Mouse (Mus musculus) hindbrain, embryonic 11.5 days (tissue): ENCODE results near the gene Gpr107. TPM values are rescaled to one million over a fixed set of nuclear protein-coding genes. Genes with fewer than 3 reads are reported as not detected.

Source experiments
- ATAC-seq: fragments of 200-750 bp; cut with Nextera tagmentation; 2 replicates; pipeline ENCODE4 v1.8.0; 2017; ENCODE audit warnings: mild to moderate bottlenecking, moderate TSS enrichment, moderate library complexity; ENCODE audit not compliant: low FRiP score
- DNase-seq: peaks from one replicate; pipeline ENCODE4 v3.0.0-alpha.2; 2015; ENCODE audit warnings: low spot score
- H3K27ac ChIP-seq: fragments of 300-500 bp; sonication (generic); 2 replicates; pipeline ENCODE4 v1.5.1; 2014; ENCODE audit warnings: mild to moderate bottlenecking, low read depth, low read length
- H3K27me3 ChIP-seq: fragments of 300-500 bp; sonication (generic); 2 replicates; pipeline ENCODE4 v1.6.1; 2014; ENCODE audit warnings: mild to moderate bottlenecking, low read length, moderate library complexity, mixed read lengths; ENCODE audit not compliant: control insufficient read depth, insufficient read depth
- H3K36me3 ChIP-seq: fragments of 300-500 bp; sonication (generic); 2 replicates; pipeline ENCODE4 v1.6.1; 2014; ENCODE audit warnings: mild to moderate bottlenecking, low read length, moderate library complexity, mixed read lengths; ENCODE audit not compliant: control insufficient read depth, insufficient read depth
- H3K4me1 ChIP-seq: fragments of 300-500 bp; sonication (generic); replicated peaks from 2 replicates; pipeline ENCODE4 v1.6.1; 2014; ENCODE audit warnings: low read length, mixed read lengths; ENCODE audit not compliant: control insufficient read depth, insufficient read depth
- H3K4me2 ChIP-seq: fragments of 300-500 bp; sonication (generic); replicated peaks from 2 replicates; pipeline ENCODE4 v1.6.1; 2014; ENCODE audit warnings: mild to moderate bottlenecking, low read depth, low read length
- H3K4me3 ChIP-seq: fragments of 300-500 bp; sonication (generic); 2 replicates; pipeline ENCODE4 v1.5.1; 2014; ENCODE audit warnings: low read depth, low read length
- H3K9ac ChIP-seq: fragments of 300-500 bp; sonication (generic); 2 replicates; pipeline ENCODE4 v1.6.1; 2014; ENCODE audit warnings: low read depth, low read length
- H3K9me3 ChIP-seq: fragments of 300-500 bp; sonication (generic); 2 replicates; pipeline ENCODE4 v1.6.1; 2016; ENCODE audit warnings: low read length; ENCODE audit not compliant: control insufficient read depth
- WGBS: fragments of 180-500 bp; shearing (Covaris S2); extraction: QIAGEN DNeasy Blood & Tissue Kit; methylation state at CpG from one replicate; pipeline ENCODE4 v1.1.7; 2014; 5-methylcytosine and 5-hydroxymethylcytosine counted together
- polyA plus RNA-seq: library from polyadenylated mRNA; unstranded; fragments of >200 nt; fragmentation: Nextera tagmentation; extraction: Ambion mirVana; gene quantifications from 2 replicates; pipeline ENCODE4 v1.2.1, GENCODE M21; 2014

Gene Gpr107
- polyA plus RNA-seq, 1 experiment from 2014 or later: 35.8 TPM

DNA sequence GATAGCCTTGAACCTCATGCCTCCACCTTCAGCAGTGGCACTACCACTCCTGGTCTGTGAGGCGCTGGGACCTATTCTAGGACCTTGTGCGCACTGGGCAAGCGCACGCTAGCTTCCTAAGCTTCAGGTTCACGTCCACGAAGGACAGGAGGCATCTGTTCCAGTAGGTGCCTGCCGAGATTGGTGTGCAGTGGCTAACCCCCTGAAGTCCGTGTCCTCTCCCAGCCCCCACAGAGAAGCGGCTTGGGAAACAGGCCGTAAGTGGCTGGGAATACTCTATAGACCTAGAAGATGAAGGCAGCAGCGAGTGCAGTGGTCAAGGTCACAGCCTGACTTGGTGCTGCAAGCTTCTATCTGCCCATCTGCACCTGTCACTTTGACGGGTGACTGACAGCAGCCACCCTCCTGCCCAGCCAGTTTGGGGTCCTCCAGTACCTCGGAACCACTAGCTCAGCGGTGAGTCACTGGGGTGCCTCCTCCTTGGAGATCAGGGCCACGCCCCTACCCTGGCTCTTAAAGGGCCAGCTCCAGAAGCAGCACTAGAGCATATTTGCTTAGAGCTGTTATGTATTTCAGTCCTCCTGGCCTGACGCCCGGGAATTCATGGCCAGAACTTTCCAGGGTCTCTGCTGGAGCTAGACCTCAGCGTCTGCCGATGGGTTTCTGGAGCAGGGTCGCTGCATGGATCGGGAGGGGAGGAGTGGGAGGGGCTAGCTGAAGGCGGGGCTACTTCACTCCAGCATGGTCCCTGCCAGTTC is 106.7 kb downstream of the Gpr107 start:
- WGBS: 14% methylated on average over 22 of the region's 22 CpGs
- Histone ChIP-seq H3K27ac (no peak overlapping the region), H3K27me3 (no peaks in the 10 kb centered on the region), H3K4me1 (peaks cover 26% of the 10 kb centered on the region), H3K9ac (peak overlapping the region; percentile 34; the same call in 1 of the 2 replicates), H3K36me3 (no peaks in the 10 kb centered on the region), H3K4me2 (peak overlapping the region; percentile 51), H3K4me3 (peak overlapping the region; percentile 33), H3K9me3 (no peaks in the 10 kb centered on the region)
- ATAC-seq (peak; percentile 52; the same call in 1 of the 2 replicates), DNase-seq (peak; percentile 68)

DNA sequence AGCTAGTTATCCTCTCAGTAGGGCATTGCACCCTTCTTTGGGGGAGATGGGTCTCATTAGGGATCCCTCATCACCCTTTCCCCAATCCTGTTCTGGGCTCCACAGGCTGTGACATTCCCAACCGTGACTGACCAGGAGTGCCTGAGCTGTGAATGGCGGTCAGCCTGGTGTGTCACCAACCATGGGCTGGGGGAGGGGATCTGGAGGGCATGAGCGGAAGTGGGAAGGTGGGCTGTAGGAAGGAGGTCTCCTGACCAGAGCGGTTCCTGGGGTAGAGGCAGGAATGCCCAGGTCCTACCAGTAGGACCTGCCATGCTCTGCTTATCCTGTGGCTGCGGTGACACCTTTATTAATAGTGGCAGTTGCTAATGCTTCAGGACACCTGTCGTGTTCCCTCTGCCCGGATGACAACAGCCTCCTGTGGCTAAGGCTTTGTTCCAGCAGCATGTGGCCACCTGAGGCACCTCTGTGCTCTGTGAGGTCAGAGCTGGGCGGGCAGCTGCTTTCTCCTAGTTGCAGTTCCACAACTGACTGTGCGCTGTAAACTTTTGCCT is 107.3 kb downstream of the Gpr107 start:
- no peak overlapping the region for H3K27ac ChIP-seq
- H3K4me2 ChIP-seq: peak overlapping the region; percentile 51
- peak overlapping the region; percentile 33 for H3K4me3 ChIP-seq
- H3K9ac ChIP-seq: peak overlapping the region; percentile 34; the same call in 1 of the 2 replicates
- no peaks in the 10 kb centered on the region for H3K36me3 ChIP-seq
- 16% methylated on average over 9 of the region's 9 CpGs for WGBS
- peaks cover 28% of the 10 kb centered on the region for H3K4me1 ChIP-seq
- no peak for DNase-seq
- ATAC-seq: peak; percentile 30; the same call in 1 of the 2 replicates
- no peaks in the 10 kb centered on the region for H3K9me3 ChIP-seq
- no peaks in the 10 kb centered on the region for H3K27me3 ChIP-seq

- no peak for ATAC-seq
- H3K4me1 ChIP-seq: peaks cover 25% of the 10 kb centered on the region
- H3K36me3 ChIP-seq: no peaks in the 10 kb centered on the region
- H3K27ac ChIP-seq: no peak overlapping the region
- H3K9ac ChIP-seq: no peak overlapping the region
- no peaks in the 10 kb centered on the region for H3K27me3 ChIP-seq
- no peak overlapping the region for H3K4me3 ChIP-seq
- no peak overlapping the region for H3K4me2 ChIP-seq
- no peak for DNase-seq
- H3K9me3 ChIP-seq: no peaks in the 10 kb centered on the region
- 85% methylated on average over 8 of the region's 8 CpGs for WGBS
Measured at GRCm38 (mm10) chr2:31260549-31260948, 108.4 kb downstream of the Gpr107 start.

DNA sequence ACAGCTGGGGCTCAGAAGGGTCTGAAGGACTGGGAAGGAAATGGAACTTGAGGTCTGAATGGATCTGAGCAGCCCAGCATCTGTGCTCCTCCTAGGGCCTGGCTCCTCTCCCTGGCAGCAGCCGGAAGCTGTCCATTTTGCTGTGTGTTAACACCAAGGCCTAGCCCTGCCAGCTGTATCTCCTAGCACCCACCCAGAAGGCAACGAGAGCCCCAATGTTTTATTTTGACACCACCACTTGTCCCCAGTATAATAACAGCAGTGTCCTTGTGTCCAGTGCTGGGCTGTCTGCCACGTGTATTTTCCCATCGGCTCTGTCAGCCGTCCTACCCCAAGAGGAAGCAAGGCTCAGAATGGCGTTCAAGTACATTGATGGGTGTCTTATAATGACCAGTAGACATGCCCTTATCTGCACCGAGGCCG is 110.9 kb downstream of the Gpr107 start:
- no peak overlapping the region for H3K4me3 ChIP-seq
- DNase-seq (no peak), ATAC-seq (no peak)
- H3K27ac ChIP-seq: no peak overlapping the region
- 81% methylated on average over 8 of the region's 8 CpGs for whole genome bisulfite sequencing
- no peaks in the 10 kb centered on the region for H3K9me3 ChIP-seq
- H3K4me2 ChIP-seq: no peak overlapping the region
- H3K36me3 ChIP-seq: no peaks in the 10 kb centered on the region
- H3K9ac ChIP-seq: 0 out of 2 replicates have a peak overlapping the region, but pooled peaks have one; percentile 3
- H3K4me1 ChIP-seq: peaks cover 29% of the 10 kb centered on the region
- H3K27me3 ChIP-seq: no peaks in the 10 kb centered on the region

GRCm38 (mm10) chr2:31263746-31264378 is 111.7 kb downstream of the Gpr107 start:
- DNase-seq (no peak), ATAC-seq (no peak)
- Histone ChIP-seq H3K4me1 (peaks cover 26% of the 10 kb centered on the region), H3K4me3 (no peak overlapping the region), H3K9me3 (no peaks in the 10 kb centered on the region), H3K36me3 (no peaks in the 10 kb centered on the region), H3K4me2 (no peak overlapping the region), H3K9ac (no peak overlapping the region), H3K27me3 (no peaks in the 10 kb centered on the region), H3K27ac (0 out of 2 replicates have a peak overlapping the region, but pooled peaks have one; percentile 6)
- 63% methylated on average over 10 of the region's 10 CpGs for WGBS

- 28% methylated on average over 6 of the region's 6 CpGs for WGBS
- Histone ChIP-seq H3K4me2 (no peak overlapping the region), H3K4me1 (peaks cover 20% of the 10 kb centered on the region), H3K4me3 (no peak overlapping the region), H3K27me3 (no peaks in the 10 kb centered on the region), H3K9ac (no peak overlapping the region), H3K9me3 (no peaks in the 10 kb centered on the region), H3K27ac (peak overlapping the region; percentile 58; the same call in 1 of the 2 replicates), H3K36me3 (no peaks in the 10 kb centered on the region)
- ATAC-seq (peak; percentile 50; the same call in 1 of the 2 replicates), DNase-seq (peak; percentile 49)
Measured at GRCm38 (mm10) chr2:31267447-31267846, 115.3 kb downstream of the Gpr107 start.

Other genes starting within 250 kb of the Gpr107 start
- 5.5 and 5.6 TPM in 2 replicates for gene Ptges, start 222.5 kb upstream of the Gpr107 start, polyA plus RNA-seq
- gene Tor1b, start 199.4 kb upstream of the Gpr107 start, polyA plus RNA-seq: 18.7 and 21.5 TPM in 2 replicates
- gene Tor1a, start 184.4 kb upstream of the Gpr107 start, polyA plus RNA-seq: 73.7 and 83.5 TPM in 2 replicates
- gene BC005624, start 170.1 kb upstream of the Gpr107 start, polyA plus RNA-seq: 67.5 and 74.6 TPM in 2 replicates
- 14.6 and 14.8 TPM in 2 replicates for gene Usp20, start 170.0 kb upstream of the Gpr107 start, polyA plus RNA-seq
- gene Fnbp1, start 10.3 kb upstream of the Gpr107 start, polyA plus RNA-seq: 13.7 and 14.4 TPM in 2 replicates
- 70.5 and 76.5 TPM in 2 replicates for gene Ncs1, start 93.5 kb downstream of the Gpr107 start, polyA plus RNA-seq
- 0.08 TPM in 1 of 2 replicates, not detected in the other for gene Hmcn2, start 162.1 kb downstream of the Gpr107 start, polyA plus RNA-seq